Mouse (Mus musculus) kidney, adult 11 months (tissue): ENCODE results near the gene Spc24.
A peak's percentile ranks its signal among the peaks of the same experiment; 100 is the strongest.
"Not testable (repeated sequence)": the region's sequence is repeated elsewhere in the genome, so short reads cannot be mapped to it uniquely, and the experiment has no call there.

ENCODE experiments used
- DNase-seq: peaks from one replicate; pipeline ENCODE4 v3.0.0; 2022

Spc24 gene

DNA sequence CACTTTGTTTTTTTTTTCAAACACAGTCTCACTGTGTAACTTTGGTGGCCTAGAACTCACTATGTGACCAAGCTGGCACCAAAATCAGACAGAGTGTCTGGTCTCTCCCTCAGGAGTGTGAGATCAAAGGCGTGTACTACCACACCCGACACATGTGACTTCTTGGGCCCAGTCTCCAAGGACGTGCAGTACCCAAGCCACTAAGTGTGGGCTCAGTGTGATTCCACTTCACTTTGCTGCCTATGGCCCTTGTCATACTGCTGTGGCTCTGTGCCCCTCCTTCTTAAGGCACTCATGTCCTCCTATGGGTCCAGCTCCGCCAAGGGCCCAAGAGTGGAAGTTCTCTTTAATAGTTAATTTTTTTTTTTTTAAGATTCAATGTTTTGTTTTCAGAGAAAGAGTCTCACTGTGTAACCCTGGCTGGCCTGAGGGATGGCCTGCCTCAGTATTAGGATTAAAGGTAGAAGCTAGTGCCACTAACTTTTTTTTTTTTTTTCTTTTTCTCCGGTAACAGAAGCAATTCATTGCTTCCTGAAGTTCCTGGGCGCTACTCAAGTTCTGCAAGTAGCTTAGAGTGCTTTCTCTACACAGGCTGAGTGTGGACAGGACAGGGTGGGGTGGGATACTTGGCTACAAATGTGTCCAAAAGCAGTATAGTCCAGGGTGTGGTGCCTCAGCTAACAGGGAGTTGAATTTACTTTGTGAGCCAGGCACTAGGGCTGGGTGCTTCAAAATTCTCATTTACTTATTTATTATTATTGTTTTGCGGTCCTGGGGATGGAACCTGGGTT is 24.6 kb upstream of the Spc24 start:
- no peak for DNase-seq

DNA sequence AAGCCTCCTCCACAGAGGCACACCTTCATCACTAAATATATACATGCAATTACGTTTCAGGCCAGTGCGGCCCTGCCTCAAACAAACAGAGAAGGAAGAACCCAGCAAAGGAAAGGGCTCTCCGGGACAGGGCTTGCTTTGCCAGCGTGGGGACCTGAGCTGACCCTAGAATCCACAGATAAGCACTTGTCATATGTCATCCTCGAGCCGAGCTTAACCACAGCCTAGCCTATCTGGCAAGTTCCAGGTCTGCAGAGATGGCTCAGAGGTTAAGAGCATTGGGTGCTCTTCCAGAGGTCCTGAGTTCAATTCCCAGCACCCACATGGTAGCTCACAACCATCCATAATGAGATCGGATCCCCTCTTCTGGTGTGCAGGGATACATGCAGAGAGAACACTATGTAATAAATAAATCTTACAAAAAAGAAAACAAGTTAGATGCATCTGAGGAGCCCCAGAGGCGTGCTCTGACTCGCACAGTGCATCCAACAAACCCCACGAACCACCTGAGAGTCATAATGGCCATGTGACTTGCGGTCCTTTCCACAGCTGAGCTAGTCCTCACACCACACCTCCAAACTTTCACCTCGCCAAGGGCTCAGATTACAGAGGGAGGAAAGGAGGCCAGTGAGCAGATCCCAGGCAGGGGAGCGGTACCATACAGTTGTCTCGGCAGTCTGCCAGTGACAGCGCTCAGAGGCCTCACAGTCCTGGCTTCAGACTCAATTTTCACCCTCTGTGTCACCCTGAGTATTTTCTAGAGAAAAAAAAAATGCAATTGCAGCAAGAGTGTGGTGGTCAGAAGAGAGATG is 21.8 kb upstream of the Spc24 start:
- DNase-seq, result no peak

DNA sequence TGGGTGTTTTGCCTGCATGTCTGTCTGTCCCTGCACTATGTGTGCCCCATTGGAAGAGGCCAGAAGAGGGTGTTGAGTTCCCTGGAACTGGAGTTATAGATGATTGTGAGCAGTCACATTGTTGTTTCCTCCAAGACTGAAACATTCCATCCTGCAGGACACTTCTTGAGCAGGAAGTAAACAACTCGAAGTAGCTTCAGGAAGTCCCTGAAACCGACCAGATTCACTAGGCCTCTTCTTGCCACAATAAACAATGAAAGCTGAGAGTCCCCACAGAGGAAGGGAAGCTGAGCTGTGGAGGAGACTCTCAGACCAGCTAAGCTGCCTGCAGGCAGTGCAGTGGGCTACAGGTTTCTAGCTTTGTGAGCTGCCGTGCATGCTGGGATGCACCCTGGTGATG is 17.6 kb upstream of the Spc24 start:
- no peak for DNase-seq

DNA sequence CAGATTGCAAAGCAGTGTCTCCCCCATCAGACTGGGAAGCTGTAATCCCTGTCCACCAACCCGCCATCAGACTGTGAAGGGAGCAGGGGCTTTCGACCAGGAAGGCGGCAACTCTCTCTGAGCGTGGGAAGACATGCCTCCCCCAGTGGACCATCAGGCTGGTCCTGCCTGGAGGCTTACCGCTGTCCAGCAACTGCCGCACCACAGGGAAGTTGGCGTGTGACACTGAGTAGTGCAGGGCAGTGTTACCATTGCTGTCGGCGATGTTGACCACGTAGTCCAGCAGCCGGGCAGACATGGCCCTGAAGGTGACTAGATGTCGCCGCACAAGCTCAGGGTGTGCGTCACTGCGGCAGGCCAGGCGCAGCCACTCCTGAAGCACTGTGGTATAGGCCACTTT is 14.2 kb upstream of the Spc24 start:
- DNase-seq, result no peak

DNA sequence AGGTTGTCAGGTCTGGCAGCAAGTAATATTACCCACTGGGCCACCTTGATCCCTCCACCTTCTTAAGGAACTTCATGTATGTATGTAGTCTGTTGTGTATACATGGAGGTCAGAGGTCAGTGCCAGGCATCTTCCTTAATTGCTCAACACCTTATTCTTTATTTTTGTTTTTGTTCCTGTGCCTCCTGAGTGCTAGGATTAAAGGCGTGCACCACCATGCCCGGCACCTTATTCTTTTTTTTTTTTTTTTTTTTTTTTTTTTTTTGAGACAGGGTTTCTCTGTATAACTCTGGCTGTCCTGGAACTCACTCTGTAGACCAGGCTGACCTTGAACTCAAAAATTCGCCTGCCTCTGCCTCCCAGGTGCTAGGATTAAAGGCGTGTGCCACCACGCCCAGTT is 13.3 kb upstream of the Spc24 start:
- not testable (repeated sequence) for DNase-seq

DNA sequence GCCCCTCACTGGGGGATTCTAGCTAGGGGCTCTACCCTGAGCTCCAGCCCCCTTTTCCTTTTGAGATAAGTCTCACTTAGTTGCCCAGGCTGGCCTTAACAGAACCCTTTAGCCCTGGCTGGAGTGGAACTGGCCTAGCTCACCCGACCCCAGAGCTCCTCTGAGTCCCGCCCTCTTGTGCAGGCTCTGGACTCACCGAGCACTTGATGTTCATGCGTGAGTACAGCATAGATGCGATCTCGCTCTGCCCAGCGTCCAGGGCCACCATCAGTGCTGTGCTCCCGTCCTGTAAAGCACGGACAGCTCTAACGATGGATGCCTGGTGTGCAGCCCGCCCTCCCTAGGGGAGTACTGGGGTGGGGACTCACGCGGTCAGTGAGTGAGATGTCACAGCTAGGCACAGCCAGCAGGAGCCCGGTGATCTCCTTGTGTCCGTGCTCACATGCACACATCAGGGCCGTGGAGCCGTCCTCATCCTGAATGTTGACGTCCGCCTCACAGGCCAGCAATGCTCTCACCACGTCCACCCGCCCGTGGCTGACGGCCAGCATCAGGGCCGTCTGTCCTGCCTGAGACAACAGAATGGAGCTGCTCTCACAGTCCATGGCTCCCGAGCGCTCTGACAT is 9.6 kb upstream of the Spc24 start:
- DNase-seq, result no peak

DNA sequence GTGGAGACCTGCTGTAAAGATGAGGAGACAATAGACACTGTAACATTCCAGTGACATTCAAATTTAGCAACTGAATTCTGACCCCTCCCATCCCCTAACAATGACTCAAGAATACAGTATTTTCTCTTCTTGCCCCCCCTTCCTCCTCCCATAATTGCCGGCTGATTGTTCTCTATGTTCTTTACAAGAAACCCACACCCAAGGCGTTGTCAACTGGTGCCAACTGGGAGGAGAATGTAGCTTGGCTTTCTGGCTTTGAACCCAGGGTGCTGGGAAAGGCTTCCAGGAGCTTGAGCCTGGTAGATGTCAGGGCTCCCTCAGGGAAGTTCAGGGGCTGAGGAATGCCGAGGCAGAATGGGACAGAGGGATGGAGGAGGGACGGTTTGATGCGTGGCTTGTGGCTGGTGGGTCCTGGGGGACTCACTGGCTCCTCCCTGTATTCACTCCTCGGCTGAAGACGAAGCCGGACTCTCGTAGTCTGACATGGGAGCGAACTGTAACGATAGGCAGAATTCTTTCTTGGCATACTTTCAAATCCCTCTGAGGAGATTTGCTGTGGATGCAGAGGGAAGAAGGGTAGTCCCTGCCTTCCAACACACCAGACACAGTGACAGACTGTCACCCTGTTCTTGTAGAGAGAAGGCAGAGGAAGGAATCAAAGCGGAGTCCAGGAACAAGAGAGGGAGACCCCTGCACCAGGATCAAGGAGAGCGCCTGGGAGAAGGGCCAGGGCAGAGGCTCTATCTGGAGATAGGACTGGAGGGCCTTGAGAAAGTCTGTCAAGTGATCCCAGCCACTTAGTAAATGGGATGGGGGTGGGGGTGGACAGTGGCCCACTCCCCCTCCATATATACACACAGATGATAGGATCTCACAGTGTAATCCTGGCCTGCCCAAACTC is 8.7 kb upstream of the Spc24 start:
- DNase-seq, result no peak

DNA sequence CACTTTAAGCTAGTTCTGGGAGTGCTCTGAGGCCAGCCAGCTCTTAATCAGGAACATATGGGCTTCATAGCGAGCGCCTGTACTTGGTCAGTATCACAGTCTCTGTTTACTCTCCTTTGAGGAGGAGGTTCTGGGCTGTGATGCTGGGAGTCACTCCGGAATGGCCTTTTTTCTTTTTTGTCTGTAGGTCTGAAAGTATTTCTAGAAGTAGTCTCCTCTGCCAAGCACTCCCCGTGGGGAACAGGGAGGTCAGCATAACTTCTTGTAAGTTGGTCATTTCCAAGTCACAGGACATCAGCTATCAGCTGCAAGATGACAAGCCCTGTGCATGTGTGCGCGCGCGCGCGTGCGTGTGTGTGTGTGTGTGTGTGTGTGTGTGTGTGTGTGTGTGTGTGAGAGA is 7.8 kb upstream of the Spc24 start:
- no peak for DNase-seq

DNA sequence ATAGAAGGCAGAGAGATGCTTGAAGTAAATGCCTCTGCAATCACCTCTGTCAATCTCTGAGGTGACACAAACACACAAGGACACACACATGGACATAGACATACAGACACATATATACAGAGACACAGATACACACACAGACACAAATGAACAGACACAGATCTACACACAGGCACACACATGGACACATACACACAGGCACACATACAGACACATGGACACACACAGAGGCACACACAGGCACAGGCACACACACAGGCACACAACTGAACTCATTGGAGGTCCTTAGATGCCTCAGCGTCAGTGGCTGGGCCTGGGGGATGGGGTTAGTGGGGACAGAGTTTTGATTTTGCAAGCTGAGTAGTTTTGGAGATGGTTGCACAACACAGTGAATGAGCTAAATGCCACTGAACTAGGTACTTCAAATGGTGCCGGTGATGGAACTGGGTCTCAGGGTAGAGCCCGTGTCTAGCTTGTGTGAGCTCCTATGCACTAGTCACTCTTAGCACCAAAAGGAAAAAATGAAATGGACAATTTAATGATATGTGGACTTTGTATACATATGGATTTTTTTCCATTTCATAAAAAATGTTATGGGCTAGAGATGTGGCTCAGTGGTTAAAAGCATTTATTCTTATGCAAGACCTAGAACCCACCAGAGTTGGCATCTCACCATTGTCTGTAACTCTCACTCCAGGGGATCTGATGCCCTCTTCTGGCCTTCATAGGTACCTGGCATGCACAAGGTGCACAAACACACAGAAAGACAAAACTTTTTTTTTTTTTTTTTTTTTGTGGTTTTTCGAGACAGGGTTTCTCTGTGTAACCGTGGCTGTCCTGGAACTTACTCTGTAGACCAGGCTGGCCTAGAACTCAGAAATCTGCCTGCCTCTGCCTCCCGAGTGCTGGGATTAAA is 4.2 kb upstream of the Spc24 start:
- no peak for DNase-seq

DNA sequence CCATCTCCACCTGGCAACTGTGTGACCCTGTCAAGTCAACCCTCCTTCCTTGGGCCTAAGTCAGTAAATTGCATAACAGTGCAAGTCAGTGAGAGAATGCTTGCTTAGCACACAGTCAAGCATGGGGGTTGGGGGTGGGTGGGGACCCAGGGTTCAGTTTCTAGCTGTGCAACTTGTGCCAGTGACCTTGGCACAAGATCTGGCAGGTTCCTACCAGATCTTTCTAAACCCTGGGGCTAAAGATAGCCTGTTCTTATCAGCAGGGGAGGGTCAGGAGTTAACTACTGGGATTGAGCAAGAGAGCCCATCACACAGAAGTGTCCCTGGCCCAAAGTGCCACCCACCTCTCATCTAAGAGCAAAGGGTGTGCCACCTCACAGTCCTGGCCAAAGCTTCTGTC is 2.0 kb upstream of the Spc24 start:
- no peak for DNase-seq

DNA sequence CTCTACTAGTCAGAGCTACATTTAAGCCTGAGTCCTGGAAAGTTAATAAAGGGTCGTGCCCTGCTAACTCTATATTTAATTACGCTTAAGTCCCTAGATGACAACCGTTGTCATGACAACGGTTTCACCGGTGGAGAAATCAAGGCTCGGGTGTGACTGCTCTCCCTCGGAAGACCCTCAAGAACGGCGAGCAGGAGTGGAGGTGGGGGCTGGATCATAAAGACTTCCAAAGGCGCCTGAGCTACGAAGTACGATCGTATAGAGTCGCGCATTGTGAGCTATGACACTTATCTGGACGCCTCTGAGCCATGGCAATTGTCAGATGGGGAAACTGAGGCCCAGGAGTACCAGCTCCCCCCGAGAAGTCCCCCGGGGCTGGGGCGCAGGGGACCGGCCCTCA is 385 bp downstream of the Spc24 start:
- DNase-seq, result no peak

DNA sequence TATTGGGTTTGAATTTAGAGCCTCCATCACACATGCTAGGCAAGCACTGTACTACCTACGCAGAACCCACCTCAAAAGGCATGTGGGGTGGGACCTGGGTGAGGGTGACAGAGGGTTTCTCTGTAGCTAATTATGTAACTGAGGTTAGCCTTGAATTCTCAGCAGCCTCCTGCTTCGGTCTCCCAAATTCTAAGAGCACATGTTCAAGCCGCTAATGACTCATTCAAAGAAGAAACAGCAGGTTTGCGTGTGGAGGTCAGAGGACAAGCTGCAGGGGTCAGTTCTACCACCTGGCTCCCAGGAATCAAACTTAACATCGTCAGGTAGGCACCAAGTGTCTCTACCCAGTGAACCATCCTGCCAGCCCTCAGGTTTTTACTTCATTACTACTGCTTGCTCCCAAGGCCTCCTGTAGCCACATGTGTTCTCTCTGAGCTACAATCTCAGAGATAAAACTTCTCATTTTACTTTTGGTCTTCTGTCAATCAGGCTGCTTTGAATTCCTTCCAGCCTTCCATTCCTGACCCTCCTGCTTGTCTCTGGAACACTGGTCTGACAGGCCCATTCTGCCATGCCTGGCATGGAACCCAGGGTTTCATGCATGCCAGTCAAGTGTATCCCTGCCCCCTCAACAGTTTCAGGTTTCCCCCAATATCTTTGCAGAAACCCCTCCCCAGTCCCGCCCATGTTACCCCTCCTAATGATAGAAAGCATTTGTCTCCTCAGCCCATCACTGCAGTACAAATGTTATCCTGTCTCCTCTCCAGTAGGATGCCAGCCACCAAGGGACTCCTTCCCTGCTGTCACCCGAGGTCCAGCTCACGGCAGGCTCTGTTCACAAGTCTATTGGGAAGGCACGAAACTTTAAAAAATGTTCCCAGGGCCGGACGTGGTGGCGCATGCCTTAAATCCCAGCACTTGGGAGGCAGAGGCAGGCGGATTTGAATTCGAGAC is 1.2 kb downstream of the Spc24 start:
- no peak for DNase-seq

DNA sequence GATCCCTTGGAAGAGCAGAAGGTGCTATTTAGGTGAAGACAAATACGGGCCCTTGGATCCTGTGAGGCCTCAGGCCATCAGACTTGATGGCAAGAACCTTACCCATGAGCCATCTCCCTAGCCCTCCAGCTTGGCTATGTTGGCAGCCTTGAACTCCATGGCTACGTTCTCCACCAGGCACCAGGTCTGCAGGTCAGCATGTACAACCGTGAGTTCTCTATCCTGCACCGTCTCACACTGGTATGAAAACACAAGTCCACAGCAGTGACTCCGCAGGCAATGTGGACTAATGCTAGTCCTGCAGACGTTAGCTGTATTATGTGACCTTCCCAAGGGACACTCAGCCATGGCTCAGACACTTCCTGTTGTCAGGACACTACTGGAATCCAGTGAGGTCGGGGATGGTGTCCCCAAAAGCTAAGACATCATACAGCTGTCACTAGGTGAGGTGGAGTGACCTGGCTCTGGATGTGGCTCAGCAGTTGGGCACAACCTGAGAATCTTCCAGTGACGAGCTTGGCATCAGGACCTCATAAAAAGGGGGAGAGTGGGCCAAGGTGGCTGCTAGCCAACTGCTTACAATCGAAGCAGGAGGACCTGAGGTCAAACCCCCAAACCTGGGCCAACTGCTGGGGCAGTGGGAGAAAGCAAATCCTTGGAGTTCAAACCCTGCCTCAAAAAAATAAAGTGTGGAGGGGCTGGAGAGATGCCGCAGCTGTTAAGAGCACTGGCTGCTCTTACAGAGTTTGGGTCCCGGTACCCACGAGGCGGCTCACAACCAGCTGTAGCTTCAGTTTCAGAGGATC is 5.4 kb downstream of the Spc24 start:
- DNase-seq, result peak; percentile 47

DNA sequence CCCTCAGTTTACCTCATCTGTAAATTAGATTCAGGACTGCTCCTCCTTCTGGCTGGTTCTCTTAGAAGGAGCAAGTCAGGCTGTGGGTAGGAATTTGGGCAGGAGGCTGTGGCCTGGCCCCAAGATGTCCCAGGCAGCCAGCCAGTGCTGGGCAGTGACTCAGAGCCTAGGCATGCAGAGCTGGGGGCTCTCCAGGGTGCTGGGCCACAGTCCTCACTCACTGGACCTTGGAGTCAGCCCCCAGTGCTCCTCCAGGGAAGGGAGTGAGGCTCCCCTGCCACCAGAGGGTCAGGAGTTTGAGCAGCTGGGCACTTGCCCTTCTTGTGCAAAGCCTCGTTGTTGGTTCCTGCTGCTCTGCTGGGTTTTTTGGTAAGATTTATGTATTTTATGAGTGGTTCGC is 6.1 kb downstream of the Spc24 start:
- DNase-seq, result peak; percentile 68

DNA sequence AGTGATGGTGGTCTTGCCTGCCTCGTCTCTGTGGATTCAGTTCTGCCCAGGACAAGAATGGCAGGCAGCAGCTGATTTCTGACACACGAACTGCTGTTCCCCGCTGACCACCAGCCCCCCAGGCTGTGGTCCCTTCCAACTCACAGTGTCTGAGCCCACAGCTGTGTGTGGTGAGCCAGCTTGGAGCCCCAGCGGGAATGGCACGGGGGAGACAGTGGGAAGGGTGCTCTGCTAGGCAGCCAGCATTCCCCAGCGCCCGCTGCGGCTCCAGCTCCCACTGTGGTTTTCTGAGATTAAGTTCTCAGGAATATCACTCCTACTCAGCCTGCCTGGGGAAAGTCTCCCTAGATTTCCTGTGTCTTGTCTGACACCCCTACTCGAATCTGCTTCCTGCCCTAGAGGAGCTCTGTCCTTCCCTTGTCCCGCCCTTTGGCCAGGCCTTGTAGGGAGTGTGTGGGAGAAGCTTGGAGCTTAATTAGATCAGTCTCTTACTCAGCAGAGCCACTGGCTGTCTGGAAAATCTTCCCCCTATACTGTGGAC is 7.8 kb downstream of the Spc24 start:
- peak; percentile 58 for DNase-seq

DNA sequence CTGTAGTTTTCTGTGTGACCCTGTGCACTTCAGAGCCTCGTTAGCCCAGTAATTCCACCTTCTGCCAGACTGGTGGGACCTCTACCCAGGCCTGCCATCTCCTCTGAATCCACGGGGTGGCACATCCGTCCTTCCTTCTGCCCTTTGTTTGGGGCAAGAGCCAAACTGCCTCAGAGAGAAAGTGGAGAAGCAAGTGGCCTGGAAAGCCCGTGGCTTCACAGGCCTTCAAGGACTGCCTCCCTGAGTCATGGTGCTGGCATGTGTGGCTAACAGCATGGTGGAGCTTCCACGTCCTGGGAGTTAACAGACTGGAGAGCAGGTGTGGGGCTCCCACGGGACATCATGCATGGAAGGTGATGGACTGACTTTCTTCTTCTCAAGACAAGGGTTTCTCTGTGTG is 8.8 kb downstream of the Spc24 start:
- DNase-seq, result peak; percentile 36

DNA sequence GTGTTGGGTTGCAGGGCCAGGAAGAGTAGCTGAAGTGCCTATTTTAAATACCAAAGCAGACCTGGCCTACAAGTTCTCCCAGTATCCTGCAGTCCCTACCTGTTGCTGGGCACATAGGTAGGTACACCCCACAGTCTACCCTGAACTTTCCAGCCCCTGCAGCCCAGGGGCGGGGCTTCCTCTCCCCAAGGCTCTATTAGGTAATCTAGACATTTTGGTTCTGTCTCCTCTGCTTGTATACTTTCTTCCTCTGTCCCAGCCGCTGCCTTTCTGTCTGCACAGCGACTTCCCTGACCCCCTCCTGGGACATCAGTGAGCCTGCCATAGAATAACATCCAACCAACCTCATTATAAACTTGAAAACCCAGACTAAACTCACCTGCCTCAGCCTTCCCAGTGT is 9.7 kb downstream of the Spc24 start:
- no peak for DNase-seq

DNA sequence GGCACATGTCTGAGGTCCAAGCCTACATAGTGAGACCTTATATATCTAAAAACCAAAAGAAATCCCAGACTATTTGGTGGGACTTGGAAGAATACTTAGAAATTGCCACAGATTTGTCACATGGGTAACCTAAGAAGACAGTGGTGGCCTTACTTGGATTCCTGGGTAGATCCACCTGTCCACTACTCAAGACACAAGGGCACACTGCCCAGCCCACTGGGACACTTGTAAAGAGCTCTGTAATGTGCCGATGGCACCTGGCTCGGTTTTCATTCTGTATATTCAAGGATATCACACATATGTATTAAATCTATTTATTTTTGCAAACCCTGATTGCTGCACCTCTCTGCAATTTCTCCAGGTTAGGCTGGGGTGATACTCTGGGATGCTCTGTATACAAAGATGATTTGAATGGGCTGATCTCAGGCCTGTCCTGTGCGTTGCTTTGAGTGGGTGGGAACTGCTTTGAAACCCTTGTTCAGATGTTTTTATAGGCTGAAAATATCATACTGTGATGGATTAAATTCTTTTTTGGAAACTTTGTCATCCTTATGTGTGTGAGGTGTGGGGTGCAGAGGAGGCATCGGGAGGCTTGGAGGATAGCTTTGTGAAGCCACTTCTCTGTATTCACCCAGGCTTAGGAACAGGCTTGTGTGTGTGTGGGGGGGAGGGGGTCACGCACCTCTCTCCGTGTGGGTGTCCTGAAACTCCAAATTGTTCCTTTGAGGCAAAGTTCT is 10.6 kb downstream of the Spc24 start:
- no peak for DNase-seq

DNA sequence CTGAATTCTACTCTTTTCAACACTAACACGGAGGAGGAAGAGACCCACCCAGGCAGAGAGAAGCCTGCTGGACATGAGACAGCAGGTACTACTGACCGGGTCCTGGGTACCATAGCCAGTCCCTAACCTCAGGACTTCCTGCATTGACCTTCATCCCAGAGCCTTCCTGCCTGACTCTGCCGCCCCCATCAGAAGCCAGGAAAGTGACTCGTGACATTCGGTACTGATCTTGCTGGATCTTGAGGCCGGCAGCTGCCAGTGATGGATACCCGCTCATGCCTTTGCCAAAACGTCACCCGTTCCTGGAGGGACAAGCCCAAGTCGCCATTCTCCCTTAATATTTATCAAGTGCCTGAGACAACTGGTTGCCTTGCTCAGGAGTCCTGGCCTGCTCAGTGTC is 11.6 kb downstream of the Spc24 start:
- DNase-seq, result no peak
